Comparison of ENCODE assay signal across 8 mouse cellular contexts in the genomic region with DNA sequence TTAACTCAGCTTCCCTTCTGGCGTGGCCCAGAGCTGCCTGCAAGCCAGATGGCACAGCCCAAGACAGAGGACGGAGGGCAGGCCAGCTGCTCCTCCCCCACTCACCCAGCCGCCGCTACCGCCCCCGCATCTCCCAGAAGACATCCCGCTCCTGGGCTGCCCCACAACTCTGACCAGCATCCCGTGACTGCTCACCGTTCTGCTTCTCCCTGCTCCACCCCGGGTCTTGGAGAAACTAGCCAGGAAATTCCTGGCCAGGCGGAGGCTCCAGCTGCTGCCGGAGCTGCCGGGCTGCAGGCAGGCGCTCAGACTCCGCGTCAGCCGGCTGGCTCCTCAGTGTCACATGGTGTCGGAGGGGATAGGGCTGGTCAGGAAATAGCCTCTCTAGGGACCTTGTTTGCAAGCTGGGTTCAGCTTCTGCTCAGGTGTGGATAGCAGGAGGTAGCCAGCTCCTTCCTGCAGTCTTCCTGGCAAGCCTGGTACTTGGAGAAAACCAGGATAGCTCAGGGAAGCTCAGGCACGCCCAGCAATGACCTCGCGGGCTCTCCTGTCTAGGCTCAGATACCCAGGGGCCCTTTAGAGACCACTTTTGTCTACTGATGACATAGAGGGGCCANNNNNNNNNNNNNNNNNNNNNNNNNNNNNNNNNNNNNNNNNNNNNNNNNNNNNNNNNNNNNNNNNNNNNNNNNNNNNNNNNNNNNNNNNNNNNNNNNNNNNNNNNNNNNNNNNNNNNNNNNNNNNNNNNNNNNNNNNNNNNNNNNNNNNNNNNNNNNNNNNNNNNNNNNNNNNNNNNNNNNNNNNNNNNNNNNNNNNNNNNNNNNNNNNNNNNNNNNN. TPM values are rescaled to one million over a fixed set of nuclear protein-coding genes. Genes with fewer than 3 reads are reported as not detected.
A peak's percentile ranks its signal among the peaks of the same experiment; 100 is the strongest.
DNase-seq lines count a peak whose midpoint lies in the region; TF ChIP-seq lines count a peak whose summit lies in the region.

A gene (minus strand): TSS at position 505 of the 834 bp plus-strand sequence.

- no peak for TF ChIP-seq POLR2A in lung, adult 2 months (IDR thresholded peaks at IDR 0.05; ENCODE audit: borderline replicate concordance, extremely low read depth, low read depth, low read length)
- TF ChIP-seq POLR2A in olfactory bulb, adult 2 months (IDR thresholded peaks at IDR 0.05; ENCODE audit: insufficient read depth, low read depth, low read length), result peak; percentile 58

- no peak within 1 kb of the TSS for H3K27ac ChIP-seq in ES-E14 (ENCODE audit: insufficient read depth, low read depth, low read length, poor library complexity, severe bottlenecking)
- peak within 1 kb of the TSS; percentile 84 for H3K27ac ChIP-seq in hindbrain, embryonic 10.5 days
- no peak within 1 kb of the TSS for H3K27ac ChIP-seq in olfactory bulb, adult 2 months (ENCODE audit: insufficient read depth, low read depth, low read length)

- TF ChIP-seq CTCF in lung, adult 2 months (IDR thresholded peaks at IDR 0.05; ENCODE audit: insufficient read depth, low read length), result no peak
- no peak for TF ChIP-seq CTCF in olfactory bulb, adult 2 months (IDR thresholded peaks at IDR 0.05; ENCODE audit: insufficient read depth, low read depth, low read length)

- WGBS in hindbrain, embryonic 10.5 days, result 2% methylated on average over 21 of the region's 21 CpGs
- WGBS in lung, adult 2 months, result 4% methylated on average over 21 of the region's 21 CpGs
- WGBS in olfactory bulb, adult 2 months, result 4% methylated on average over 21 of the region's 21 CpGs

- H3K4me3 ChIP-seq in ES-E14 (ENCODE audit: insufficient read depth in 1 of 2, low read depth in 1 of 2, low read length in 2 of 2, poor library complexity in 1 of 2, severe bottlenecking in 1 of 2), result peak within 1 kb of the TSS; percentile 12 to 40; a peak in 3 of 4 replicates
- H3K4me3 ChIP-seq in hindbrain, embryonic 10.5 days, result peak within 1 kb of the TSS; percentile 57
- peak within 1 kb of the TSS; percentile 59 for H3K4me3 ChIP-seq in lung, adult 2 months (replicated peaks; ENCODE audit: extremely low read depth, low read depth, low read length)
- peak within 1 kb of the TSS; percentile 57 for H3K4me3 ChIP-seq in olfactory bulb, adult 2 months (ENCODE audit: insufficient read depth, low read depth, low read length)

- H3K27me3 ChIP-seq in hindbrain, embryonic 10.5 days (ENCODE audit: insufficient read depth, poor library complexity, severe bottlenecking), result peaks cover 26% of the 10 kb centered on the region; the same call in 1 of the 2 replicates

- H3K9me3 ChIP-seq in ES-E14 (ENCODE audit: control insufficient read depth, insufficient read depth, low read depth, low read length), result no peaks in the 10 kb centered on the region
- no peaks in the 10 kb centered on the region for H3K9me3 ChIP-seq in hindbrain, embryonic 10.5 days

- in situ Hi-C loops in ES-E14 (cut with MboI; ENCODE audit: low sequenced_read_pairs in 2 of 2, unreplicated experiment in 2 of 2), result no loop called here

- no peaks in the 10 kb centered on the region for H3K36me3 ChIP-seq in ES-E14 (ENCODE audit: control insufficient read depth, insufficient read depth, low read length, poor library complexity, severe bottlenecking)
- no peaks in the 10 kb centered on the region for H3K36me3 ChIP-seq in hindbrain, embryonic 10.5 days

- peaks cover 0 to 8% of the 10 kb centered on the region in 2 experiments; a peak in 2 of 4 replicates for H3K4me1 ChIP-seq in ES-E14 (ENCODE audit: control insufficient read depth in 2 of 2, insufficient read depth in 2 of 2, low read length in 2 of 2, poor library complexity in 1 of 2)
- peaks cover 39% of the 10 kb centered on the region for H3K4me1 ChIP-seq in hindbrain, embryonic 10.5 days (replicated peaks)
- H3K4me1 ChIP-seq in lung, adult 2 months (ENCODE audit: control insufficient read depth, insufficient read depth, low read length), result peaks cover 8% of the 10 kb centered on the region; the same call in 1 of the 2 replicates
- H3K4me1 ChIP-seq in olfactory bulb, adult 2 months (ENCODE audit: control insufficient read depth, insufficient read depth, low read length), result peaks cover 19% of the 10 kb centered on the region

- H3K9ac ChIP-seq in ES-E14 (ENCODE audit: insufficient read depth, low read depth, low read length, poor library complexity, severe bottlenecking), result 0 out of 2 replicates have a peak within 1 kb of the TSS, but pooled peaks have one; percentile 21

- peak; percentile 19 for DNase-seq in ES-E14 (ENCODE audit: low read depth, low spot score)
- peak; percentile 34 for DNase-seq in cerebellum, adult 8-10 months
- DNase-seq in frontal cortex, adult 2 months (ENCODE audit: extremely low spot score in 1 of 2, low spot score in 1 of 2), result peak; percentile 51 to 68
- DNase-seq in hindbrain, embryonic 10.5 days (ENCODE audit: low spot score), result peak; percentile 80
- DNase-seq in layer of hippocampus, adult 8-10 months (ENCODE audit: low spot score in 2 of 2), result peak; percentile 56 to 61
- DNase-seq in lung, adult 2 months, result peak; percentile 67
- DNase-seq in testis, postnatal 14 days (ENCODE audit: low spot score), result peak; percentile 81

TF ChIP-seq in ES-E14, 5 proteins besides CTCF, POLR2A, EP300 and RAD21:
- TF ChIP-seq CHD2 (IDR thresholded peaks at IDR 0.05; ENCODE audit: low read depth, low read length) (no peak), HCFC1 (IDR thresholded peaks at IDR 0.05; ENCODE audit: borderline replicate concordance, insufficient read depth, low read length) (no peak), ZNF384 (IDR thresholded peaks at IDR 0.05; ENCODE audit: low read depth, low read length) (no peak), MAFK (IDR thresholded peaks at IDR 0.05; ENCODE audit: insufficient read depth, low read depth, low read length) (no peak), ZC3H11A (IDR thresholded peaks at IDR 0.05; ENCODE audit: borderline replicate concordance, low read depth, low read length) (no peak)

RNA-seq across cellular contexts. Expression of the gene that starts here (rescaled TPM):
- total RNA-seq in ES-E14 (2012; rRNA removed), result 0.21 and 0.67 TPM in 2 replicates
- 6.2 and 6.3 TPM in 2 replicates for polyA plus RNA-seq in frontal cortex, adult 2 months (2012; rRNA removed)
- polyA plus RNA-seq in hindbrain, embryonic 10.5 days (2016; fragmentation: Nextera tagmentation; extraction: Ambion mirVana), result 2.2 and 2.7 TPM in 2 replicates
- 1 to 10 TPM; 5.2 to 7.3 (median 6.9) TPM for total RNA-seq in layer of hippocampus, adult 8-10 months (2022)
- 2.2 and 3.2 TPM in 2 replicates for polyA plus RNA-seq in lung, adult 2 months (2012; rRNA removed)
- not detected in 2 replicates for polyA plus RNA-seq in olfactory bulb, adult 2 months (2012; ENCODE audit: insufficient read depth, insufficient read length, low replicate concordance, missing spikeins)

Comparison
In these comparisons a context has a peak if more than half of its experiments do, and no peak if none do; other contexts are left out.
1. Peak in DNase-seq, H3K4me3 ChIP-seq and H3K9ac ChIP-seq in ES-E14; RNA of the gene not detected or under 1 TPM.
2. DNase-seq: peak in every context shown above with its lines; median percentile 81 in testis, postnatal 14 days; 80 in hindbrain, embryonic 10.5 days; 67 in lung, adult 2 months; 60 in frontal cortex, adult 2 months; 58 in layer of hippocampus, adult 8-10 months; 34 in cerebellum, adult 8-10 months; 19 in ES-E14.